Mouse (Mus musculus): ENCODE data around the gene Srms. TPM values are rescaled to one million over a fixed set of nuclear protein-coding genes. Genes with fewer than 3 reads are reported as not detected.
A peak's percentile ranks its signal among the peaks of the same experiment; 100 is the strongest.

Srms gene
- total RNA-seq, 4 experiments from 2014 or later: 0.22 to 0.24 TPM; not detected in 2

DNA sequence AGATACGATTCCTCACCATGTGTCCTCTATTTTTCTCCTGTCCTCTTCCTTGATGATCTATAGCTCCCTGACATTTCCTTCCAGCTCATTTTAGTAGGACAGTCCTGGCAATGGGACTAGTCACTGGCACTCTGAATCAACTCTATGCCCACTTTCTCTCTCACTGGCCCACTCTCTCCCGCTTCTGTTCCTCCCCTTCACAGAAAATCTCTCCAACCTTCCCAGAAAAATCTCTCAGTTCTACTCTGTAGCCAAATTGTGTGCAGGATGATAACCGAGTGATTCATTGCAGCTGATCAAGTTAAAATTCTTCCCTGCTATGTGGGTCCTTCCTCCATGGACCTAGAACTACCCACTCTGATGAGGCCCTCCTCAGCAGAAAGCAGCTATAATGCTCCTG, 38.3 kb downstream of the Srms start:
- no peak for DNase-seq (ENCODE audit: low spot score in 2 of 2)

DNA sequence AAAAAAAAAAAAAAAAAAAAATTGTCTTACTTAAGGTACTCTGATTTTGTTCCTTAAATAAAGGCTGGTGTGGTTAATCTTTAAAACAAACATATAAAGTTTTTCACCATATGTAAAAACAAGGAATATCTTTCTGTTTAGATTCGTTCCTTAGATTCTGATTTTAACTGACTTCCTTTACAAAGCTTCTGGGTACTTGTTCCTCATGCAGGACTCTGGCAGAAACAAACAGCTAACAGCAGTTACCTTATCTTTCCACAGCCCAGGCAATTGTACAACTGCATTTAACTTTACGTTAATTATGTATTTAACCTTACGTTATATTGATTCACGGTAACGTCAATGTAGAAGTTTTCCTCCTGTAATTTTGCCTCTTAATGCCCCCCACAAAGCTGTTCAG, 46.5 kb downstream of the Srms start:
- no peak for DNase-seq (ENCODE audit: low spot score in 2 of 2)

DNA sequence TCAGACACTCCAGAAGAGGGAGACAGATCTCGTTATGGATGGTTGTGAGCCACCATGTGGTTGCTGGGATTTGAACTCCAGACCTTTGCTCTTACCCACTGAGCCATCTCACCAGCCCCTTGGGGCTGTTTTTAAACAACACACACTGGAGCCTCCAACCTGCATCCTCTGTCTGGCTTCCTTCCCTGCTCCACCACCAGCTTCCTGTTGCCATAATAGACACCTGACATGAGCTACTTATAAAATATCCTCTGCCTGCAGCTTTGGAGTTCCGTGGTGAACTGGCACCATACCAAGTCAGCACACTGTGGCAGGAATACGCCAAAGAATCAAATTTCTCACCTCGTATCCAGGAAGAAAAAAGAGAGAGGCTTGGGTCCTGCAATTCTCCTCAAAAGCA, 52.2 kb downstream of the Srms start:
- no peak for DNase-seq (ENCODE audit: low spot score in 2 of 2)

DNA sequence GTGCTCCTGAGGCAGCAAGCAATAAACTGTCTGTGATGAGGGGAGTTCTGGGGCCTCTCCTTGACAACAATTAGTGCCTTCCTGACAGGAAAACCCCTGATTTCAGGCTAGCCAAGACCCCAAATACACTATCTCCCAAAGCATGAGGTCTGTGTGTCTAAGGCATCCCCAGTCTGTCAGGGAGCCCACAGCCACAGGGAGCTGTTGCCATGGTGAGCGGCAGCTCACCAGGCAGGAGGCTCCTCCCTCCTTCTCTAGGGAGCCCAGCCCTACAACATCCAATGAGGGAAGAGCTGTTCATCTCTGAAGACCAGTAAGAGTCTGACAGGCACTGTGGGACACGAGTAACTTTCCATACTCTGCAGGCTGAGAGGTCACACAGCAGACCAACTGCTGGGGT, 53.2 kb downstream of the Srms start:
- DNase-seq (ENCODE audit: low spot score in 2 of 2): no peak

DNA sequence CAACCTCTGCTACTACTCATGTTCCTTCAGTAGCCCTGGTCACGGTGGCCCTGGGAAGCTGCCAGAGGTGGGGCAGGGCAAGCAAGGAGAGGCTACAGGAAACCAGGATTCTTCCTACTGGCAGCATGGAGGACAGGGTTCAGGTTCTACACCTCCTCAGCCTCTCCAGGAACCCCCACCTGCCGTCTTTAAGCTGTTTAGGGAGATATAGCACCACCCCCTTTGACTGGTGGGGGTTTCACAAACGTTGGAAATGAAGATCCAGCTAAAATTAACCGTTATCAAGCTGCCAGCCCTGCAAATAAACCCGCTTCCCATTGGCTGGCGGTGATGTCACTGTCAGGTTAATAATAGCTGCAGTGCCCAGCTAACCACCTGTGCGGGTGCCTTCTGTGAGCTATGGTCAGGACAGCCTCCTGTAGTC, 53.9 kb downstream of the Srms start:
- peak; percentile 66 to 81 for DNase-seq (ENCODE audit: low spot score in 2 of 2)

DNA sequence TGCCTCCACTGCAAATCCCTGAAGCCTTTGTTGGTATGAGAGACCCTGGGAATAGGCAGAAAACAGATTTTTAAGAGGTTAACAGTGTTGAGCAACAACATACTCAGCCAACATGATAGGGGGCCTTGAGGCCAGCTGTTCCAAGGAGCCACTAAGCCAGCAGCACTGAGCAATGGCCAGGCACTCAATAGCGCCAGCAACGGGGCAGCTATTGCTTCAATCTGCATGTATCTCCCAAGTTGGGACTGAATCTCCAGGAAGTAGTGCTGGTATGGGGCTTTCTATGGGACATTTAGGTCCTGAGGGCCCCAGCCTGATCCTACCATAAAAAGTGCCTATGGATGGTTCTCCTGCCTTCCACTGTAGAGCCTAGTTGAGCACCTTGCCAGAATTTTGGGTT, 54.5 kb downstream of the Srms start:
- DNase-seq (ENCODE audit: low spot score in 2 of 2): no peak

DNA sequence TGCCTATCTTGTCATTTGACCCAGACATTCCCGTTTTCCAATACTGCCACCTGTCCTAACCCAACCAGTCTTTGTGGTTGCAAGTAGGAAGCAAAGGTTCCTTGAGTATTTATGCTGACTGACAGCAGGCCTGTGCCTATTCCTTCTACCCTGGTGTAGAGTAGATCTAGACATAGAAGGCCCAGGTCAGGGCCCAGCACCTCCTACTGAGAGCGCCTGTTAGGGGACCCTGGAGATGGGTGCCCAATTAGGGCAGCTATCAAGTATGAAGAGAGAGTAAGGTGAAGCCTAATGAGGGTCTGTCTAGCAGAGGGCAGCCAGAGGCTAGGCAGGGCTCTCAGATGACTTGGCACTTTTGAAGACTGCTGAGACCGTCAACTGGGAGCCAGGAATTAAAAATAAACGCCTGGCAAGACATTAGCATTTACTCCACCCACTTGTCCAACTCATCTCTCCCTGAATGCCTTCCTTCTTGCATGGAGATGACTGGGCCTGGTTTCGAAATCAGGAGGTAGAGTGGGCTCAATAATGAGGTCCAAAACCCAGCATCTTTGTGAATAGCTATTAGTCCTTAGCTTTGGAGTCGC, 55.2 kb downstream of the Srms start:
- DNase-seq (ENCODE audit: low spot score in 2 of 2): peak; percentile 48 to 55

DNA sequence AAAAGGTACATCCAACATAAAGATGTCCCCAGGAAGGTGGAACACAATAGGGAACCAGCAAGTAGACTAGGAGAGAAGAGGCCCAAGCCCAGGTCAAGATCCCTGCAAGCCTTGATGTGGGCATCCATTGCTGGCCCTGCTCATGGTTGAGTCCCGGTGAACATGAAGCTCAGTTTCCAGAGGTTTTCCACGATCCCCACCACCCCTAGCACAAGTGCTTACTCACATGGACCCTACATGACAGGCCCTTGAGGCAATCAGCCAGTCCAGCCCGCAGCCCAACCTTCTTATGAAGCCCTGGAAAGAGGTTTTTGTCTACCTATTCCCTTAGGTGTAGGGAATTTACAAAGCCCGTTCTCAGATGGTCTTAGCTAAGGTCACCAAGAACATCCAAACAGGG, 55.8 kb downstream of the Srms start:
- no peak for DNase-seq (ENCODE audit: low spot score in 2 of 2)

DNA sequence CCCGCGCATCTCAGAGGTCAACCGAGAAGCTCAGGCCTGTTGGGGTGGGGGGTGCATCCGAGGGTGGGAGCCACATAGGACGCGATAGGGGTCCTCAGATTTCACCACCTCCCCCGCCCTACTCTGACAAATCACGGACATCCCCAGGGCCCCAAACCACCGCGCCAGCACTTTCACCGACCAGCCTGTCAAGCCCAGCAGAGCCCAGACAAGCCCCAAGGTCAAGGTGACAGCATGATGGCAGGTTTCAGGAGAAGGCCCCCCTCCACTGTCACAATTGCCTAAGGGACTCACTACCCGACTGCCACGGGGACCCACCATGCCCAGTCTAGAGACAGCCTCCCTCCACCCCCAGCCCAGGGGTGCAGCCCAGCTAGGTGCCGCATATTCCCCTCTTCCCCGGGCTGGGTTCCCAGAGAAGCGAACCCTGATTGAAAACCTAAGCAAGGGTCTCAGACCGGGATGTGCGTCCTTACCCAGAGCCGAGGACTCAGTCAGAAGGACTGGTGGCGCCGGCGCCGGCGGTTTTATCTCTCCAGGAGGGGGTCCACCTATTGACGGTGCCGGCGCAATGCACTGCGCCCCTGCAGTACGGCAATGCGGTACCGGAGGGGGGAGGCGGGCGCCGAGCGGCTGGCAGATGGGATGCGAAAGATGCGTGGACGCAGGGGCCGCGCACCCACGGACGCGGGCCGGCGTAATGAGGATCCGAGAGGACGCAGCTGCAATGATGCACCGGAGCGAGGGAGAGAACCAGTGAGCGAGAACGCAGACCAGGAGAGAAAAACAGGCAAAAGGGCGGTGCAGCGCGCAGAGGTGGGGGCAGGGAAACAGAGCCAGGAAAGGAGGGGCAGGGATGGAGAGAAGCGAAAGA, 56.5 kb downstream of the Srms start, which contains the start of gene Eef1a2:
Eef1a2 (minus strand) TSS at position 767 of the 874 bp plus-strand sequence.
- peak; percentile 47 to 63 for DNase-seq (ENCODE audit: low spot score in 2 of 2)

DNA sequence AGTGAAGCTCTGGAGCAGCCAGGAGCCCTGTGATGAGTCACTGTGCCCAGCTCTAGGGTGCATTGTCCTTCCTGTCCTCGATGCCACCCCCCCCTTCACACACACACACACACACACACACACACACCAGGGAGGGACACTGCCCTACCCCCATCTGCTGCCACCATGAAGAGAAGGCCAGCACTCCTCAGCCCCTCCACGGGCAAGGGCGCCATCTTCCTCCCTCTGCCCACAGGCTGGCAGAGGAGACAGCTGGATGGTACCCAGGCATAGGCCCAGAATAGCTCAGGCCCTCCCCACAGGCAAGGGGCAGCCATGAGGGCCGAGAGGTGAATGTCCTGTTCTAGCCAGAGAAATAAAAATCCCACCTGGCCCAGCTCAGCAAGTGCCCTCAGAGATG, 57.2 kb downstream of the Srms start:
- peak; percentile 66 to 77 for DNase-seq (ENCODE audit: low spot score in 2 of 2)

Other genes starting within 250 kb of the Srms start
- 10 to 100 TPM; 31.7 to 34.2 (median 33.0) TPM for gene Arfgap1, start 246.0 kb downstream of the Srms start, total RNA-seq (2022)
- 1 to 10 TPM in 2 of 4 experiments, under 1 TPM in 2; 0.75 to 1.8 (median 1.2) TPM for gene Col20a1, start 226.7 kb downstream of the Srms start, total RNA-seq (2022)
- under 1 TPM in 2 of 4 experiments, not detected in 2; 0.09 to 0.15 TPM for gene Chrna4, start 169.6 kb downstream of the Srms start, total RNA-seq (2022)
- gene Kcnq2, start 77.9 kb downstream of the Srms start, total RNA-seq (2022): under 1 TPM in 2 of 4 experiments, not detected in 2; 0.15 to 0.19 TPM
- 1,000 to 10,000 TPM; 1,913 to 2,067 (median 2,007) TPM for gene Eef1a2, start 56.2 kb downstream of the Srms start, total RNA-seq (2022)
- 10 to 100 TPM; 38.4 to 43.8 (median 40.1) TPM for gene Ppdpf, start 25.9 kb downstream of the Srms start, total RNA-seq (2022)
- not detected for gene Ptk6, start 10.4 kb downstream of the Srms start, total RNA-seq (2022)
- gene Fndc11, start 6.8 kb upstream of the Srms start, total RNA-seq (2022): not detected
- gene Helz2, start 28.8 kb upstream of the Srms start, total RNA-seq (2022): 1 to 10 TPM; 1.4 to 1.8 (median 1.6) TPM
- 1 to 10 TPM; 6.8 to 9.8 (median 7.9) TPM for gene Gmeb2, start 74.8 kb upstream of the Srms start, total RNA-seq (2022)
- not detected for gene Stmn3, start 101.3 kb upstream of the Srms start, total RNA-seq (2022)
- 10 to 100 TPM in 1 of 4 experiments, 1 to 10 TPM in 3; 8.4 to 12.9 (median 9.0) TPM for gene Rtel1, start 106.6 kb upstream of the Srms start, total RNA-seq (2022)
- 10 to 100 TPM in 2 of 4 experiments, 1 to 10 TPM in 2; 9.3 to 11.2 (median 10.3) TPM for gene Zgpat, start 151.7 kb upstream of the Srms start, total RNA-seq (2022)
- 10 to 100 TPM; 20.9 to 25.1 (median 23.8) TPM for gene Arfrp1, start 152.2 kb upstream of the Srms start, total RNA-seq (2022)
- 1 to 10 TPM; 2.2 to 4.0 (median 3.0) TPM for gene Lime1, start 166.9 kb upstream of the Srms start, total RNA-seq (2022)
- gene Zbtb46, start 246.2 kb upstream of the Srms start, total RNA-seq (2022): 1 to 10 TPM; 3.3 to 5.3 (median 4.1) TPM

Measured in gastrocnemius, adult 8-10 months (tissue).